Mouse (Mus musculus): ENCODE data around the gene Mbnl1. TPM values are rescaled to one million over a fixed set of nuclear protein-coding genes. Genes with fewer than 3 reads are reported as not detected.

Mbnl1 gene
- total RNA-seq, 1 experiment from 2014 or later, result 573 TPM

DNA sequence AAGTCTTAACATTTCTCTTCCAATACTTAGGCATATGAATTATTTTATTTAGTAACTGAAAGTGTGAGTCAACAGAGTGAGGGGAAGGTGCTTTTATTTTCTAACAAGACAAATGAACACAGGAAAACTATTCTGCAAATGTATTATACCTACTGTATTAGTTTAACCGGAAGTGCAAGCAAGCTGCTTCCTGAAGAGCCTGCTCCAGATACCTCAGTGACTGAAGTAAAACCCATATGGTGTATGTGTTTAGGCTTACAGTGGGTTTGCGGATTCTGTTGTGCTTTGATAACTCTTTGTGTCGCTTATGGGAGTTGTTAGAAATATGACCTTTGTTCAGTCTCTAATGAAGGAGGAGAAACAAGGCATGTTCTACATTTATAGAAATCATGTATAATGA lies 46.7 kb downstream of the Mbnl1 start:
- no peak for DNase-seq

GRCm38 (mm10) chr3:60524127-60524526 lies 51.5 kb downstream of the Mbnl1 start:
- DNase-seq, result no peak

DNA sequence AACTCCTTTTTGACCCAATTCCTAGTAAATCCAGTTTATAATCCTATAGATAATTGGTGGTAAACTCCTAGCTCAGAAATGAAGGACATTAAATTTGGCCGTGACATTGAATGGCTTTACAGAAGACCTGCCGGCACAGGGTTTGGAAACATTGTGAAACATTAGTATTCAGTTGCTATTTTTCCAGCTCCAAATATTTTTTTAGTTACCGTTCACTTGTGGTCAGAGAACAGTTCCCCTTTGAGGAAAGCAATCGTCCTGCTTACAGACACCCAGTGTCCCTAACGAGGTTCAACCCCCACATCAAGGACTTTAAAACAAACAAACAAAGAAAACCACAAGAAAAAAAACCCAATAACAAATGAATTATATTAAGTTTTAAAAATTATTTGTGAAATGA lies 58.7 kb downstream of the Mbnl1 start:
- DNase-seq, result no peak

DNA sequence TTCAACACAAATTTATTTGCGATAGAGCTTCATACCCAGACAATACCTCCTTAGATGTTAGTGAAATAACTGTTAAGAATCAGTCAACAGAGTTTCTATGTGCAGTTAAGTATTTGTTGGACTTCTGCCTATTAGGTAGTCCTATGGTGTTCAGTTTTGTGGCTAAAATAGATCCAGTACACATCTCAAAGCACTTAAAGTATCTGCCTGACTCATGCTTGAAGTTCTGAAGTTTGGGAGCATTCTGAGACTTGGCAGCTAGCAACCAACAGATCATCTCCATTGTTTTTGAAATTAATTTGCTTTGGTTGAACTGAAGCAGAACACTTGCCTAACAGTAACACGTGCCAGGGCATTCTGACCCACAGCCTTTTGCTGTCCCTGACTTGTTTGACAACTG lies 59.2 kb downstream of the Mbnl1 start:
- no peak for DNase-seq

DNA sequence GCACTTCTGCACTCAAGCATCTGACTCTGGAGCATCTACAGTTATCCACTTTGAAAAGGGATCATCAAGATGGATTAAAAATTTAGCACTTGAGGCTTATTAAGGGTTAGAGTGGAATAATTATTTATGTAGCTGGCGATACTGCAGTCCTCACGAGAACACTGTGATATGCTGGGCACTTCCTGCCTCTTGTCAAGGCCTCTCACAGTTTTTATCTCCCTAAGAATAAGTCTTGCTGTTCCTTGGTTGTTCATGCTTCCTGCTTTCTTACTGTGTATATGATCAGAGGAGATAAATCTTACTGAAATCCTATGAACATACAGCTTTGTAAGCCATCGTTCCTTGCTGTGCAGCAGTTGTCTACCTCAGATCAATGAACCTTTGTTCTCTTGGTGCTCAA lies 62.6 kb downstream of the Mbnl1 start:
- DNase-seq, result no peak

- no peak for DNase-seq
Observed at GRCm38 (mm10) chr3:60537063-60537462, 64.4 kb downstream of the Mbnl1 start.

GRCm38 (mm10) chr3:60538214-60538971 lies 65.8 kb downstream of the Mbnl1 start:
- no peak for DNase-seq

DNA sequence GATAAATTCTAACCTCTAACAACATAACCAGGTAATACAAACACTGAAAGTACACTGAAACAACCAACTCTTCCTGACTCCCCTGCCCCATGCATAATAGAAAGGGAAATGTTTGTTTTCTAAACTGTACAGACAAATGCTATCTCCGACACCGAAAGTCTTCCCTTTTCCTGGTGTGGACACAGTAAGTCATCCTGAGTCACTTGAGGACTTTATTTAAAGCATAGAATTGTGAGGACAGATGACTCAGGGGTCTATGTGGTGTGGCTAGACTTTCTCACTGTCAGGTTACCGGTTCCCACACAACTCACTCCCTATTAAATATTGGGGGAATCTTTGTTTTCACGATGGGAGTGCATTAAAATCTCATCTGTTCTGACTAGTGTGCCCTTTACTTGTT lies 68.5 kb downstream of the Mbnl1 start:
- no peak for DNase-seq

- DNase-seq, result no peak
Observed at GRCm38 (mm10) chr3:60546196-60546595, 73.6 kb downstream of the Mbnl1 start.

- no peak for DNase-seq
Observed at GRCm38 (mm10) chr3:60546904-60547303, 74.3 kb downstream of the Mbnl1 start.

DNA sequence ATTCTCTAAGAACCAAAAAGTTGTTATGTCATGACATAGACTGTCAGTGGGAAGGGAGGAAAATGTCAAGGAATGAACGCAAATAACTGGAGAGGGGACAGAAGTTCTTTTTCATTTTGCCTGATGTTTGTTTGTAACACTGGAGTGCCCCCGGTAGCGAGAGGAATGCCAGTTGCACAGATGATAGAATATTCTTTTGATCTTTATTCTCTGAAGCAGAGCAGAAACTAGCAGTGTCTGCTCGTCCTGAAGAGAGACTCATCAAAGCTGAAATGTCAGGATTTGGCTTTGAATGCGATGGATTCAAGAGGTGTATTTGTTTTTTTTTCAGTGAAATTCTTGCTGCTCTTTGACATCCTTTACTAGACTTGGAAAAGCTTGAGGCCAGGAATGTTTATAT lies 77.9 kb downstream of the Mbnl1 start:
- DNase-seq, result no peak

DNA sequence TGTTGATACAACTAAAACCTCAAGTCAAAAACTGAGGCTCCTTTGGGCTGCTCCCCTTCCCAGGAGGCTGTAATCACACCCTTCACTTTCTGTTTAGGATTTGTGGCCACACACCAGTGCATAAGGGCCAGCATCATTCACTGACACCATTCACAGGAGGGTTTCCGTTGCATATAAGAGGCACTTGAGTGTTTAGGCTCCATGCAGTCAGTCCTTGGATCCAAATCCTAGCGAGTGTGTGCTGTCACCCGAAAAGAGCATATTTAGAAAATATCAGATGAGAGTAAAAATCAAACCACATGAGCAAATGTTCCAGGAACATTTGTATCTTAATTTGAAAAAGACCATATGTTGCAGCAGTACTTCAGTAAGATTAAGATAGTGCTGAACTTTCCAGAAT lies 79.0 kb downstream of the Mbnl1 start:
- no peak for DNase-seq

DNA sequence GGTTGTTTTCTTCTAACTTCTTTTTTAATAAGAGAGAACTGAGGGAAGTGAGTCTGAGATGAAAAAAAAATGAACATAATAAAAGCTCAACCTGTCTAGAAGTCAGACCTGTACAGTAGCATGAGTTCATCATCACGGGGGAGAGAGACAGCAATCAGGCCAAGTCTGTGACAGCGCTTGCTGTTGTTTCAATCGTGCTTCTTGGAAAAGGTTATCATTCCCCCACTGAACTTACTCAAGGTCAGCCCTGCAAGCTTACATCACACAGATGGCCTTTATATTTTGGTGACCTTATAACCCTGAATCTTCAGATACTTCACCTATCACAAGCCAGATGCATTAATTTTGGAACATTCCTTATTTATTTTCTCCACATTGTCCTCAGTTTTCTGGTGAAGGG lies 80.4 kb downstream of the Mbnl1 start:
- DNase-seq, result no peak

- no peak for DNase-seq
Observed at GRCm38 (mm10) chr3:60556596-60556995, 84.0 kb downstream of the Mbnl1 start.

DNA sequence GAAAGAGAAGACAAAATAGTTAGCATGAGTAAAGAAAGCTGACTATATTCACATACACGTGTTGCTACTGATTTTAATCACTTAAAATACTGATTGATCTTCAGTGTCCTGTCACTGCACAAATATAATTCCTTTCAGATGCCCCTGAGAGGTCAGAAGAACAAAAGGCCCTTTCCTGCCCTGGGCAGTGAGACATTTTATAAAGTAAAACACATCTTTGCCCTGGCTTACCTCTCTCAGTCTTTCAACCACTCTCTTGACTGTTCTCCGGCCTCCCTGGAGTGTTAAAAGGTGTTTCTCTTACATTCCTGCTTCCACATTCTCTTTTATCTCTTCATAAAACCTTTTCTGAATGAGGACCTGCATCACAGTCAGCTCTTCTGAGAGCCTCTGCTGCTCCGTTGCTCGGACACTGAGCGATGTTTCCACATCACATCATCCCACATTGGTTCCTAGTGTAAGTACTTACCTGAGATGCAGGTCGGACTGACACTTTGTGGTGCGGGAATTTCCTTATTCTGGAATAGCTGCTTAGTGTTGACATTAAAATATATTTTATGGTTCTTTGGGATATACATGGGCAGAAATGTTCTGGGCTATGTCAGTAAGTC lies 85.7 kb downstream of the Mbnl1 start:
- DNase-seq, result no peak

DNA sequence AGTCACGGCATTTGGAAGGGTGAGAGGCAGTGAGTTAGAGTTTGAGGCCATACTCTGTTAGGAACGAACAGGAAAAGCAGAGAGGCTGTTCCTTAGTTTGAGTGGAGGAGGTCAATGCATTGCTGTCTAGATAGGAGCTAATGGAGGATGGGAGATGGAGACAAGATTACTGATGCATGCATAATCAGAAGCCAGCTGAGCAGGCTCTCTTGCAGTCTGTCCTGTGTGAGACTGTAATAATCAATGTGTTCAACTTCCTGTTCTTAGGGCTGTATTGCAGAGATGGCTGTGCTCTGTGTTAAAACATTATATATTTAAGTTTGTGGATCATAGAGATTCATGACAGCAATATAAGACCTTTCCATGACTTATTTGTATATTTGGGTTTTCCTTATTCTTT lies 87.1 kb downstream of the Mbnl1 start:
- DNase-seq, result no peak

DNA sequence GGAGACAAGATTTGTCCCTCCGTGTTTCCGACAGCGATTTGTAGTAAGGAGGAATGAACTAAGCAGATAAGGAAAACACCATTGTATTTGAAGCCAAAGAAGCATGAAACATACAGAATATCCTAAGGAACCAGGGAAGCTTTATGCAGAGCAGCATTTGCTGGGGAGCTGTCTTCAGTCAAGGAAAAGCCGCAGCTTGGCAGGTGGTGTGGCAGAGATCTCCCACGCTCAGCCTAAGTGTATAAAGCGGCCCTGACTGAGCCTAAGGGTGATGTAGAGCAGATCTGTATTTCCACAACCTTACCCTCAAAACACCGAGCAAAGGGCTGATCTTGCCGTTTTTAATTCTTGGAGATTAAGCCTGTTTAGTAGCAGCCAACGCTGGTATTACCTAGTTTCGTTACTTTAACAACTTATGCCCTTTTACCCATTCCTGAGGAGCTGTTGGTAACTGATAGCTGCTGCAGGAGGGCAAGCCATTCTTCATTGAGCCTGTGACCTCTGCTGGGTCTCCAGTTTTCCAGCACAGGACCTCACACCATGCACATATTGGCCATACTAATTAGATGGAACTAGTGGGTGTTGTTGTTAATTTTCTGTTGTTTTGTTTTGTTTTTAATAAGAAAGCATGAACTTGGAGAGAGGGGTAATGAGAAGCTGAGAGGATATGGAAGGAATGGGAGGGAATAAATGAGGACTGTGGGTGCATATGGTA lies 91.1 kb downstream of the Mbnl1 start:
- DNase-seq, result no peak

DNA sequence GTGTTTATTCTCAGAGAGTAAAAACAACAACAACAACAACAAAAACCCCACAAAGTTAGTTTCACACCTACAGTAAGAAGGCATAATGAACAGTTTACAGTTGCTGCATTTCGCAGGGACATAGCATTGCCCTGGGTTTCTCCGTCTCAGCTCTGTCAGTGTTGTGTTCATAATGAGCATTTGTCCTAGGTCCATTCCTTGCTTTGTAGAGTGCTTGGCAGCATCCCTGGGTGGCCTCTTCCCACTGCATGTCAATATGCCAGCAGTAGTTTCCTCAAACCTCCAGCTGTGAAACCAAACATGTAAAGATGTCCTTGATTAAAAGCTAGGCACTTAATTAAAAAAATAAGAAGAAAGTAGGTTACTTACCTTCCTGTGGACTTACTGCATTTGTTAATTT lies 91.6 kb downstream of the Mbnl1 start:
- no peak for DNase-seq

DNA sequence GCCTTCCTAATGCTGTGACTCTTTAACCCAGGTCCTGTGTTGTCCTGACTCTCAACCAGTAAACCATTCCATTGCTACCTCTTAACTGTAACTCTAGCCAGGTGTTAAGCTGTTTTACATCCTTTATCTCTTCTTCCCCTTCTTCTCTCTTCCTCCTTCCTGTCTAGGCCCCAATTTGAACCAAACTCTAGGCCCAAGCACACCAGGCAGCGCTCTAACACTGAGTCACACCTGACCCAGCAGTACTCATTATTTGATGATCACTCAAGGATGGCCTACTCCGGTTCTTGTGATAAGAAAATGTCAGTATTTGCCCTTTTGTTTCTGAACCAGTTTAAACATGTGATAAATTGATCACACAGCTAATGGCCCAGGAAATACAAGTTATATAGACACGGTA lies 92.6 kb downstream of the Mbnl1 start:
- DNase-seq, result no peak

GRCm38 (mm10) chr3:60565950-60566349 lies 93.3 kb downstream of the Mbnl1 start:
- no peak for DNase-seq

GRCm38 (mm10) chr3:60568171-60568684 lies 95.6 kb downstream of the Mbnl1 start:
- DNase-seq, result no peak

- DNase-seq, result no peak
Observed at GRCm38 (mm10) chr3:60568801-60569568, 96.4 kb downstream of the Mbnl1 start.

DNA sequence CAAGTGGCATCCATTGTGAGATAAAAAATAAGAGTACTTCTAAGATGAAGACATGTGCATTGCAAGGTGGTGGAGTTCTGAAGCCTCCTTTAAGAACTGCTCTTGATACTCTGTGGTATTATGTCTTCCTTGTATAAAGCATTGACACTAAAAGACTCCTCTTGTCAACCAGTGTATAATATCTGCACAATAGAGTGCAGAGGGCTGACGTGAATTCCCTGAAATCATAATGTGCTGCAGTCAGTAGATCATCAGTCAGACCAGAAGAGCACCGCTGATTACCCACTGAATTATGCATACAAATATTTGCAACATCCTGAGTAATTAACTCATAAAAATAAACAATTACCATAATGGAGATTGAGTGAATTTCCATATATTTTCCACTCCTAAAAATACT lies 97.2 kb downstream of the Mbnl1 start:
- DNase-seq, result no peak

Measured in adrenal gland, postnatal 25 days (tissue).